In the genomic region with DNA sequence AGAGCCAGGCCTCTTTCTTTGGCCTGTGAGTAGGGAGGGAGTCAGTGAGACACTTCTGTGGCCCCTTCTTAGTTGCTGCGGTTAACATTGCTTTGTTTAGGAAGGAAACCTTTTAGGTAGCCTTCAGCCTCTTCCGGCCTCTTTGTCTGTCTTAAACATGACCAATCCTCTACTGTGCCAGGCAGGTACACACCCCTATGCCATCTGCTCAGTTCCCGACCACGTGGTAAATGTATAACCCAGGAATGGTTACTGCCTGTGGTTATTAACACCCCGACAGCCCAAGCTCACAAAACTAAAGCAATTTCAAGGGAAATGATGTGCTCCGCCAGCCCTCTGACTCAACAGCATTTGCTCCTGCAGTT, we compare ENCODE assay signal across 8 mouse cellular contexts. TPM values are rescaled to one million over a fixed set of nuclear protein-coding genes. Genes with fewer than 3 reads are reported as not detected.
DNase-seq lines count a peak whose midpoint lies in the region; ATAC-seq and TF ChIP-seq lines count a peak whose summit lies in the region.

No protein-coding gene starts in this region.

- no peaks in the 10 kb centered on the region for H3K36me3 ChIP-seq in spleen, adult 2 months (ENCODE audit: control insufficient read depth, insufficient read depth, low read length)
- no peaks in the 10 kb centered on the region for H3K36me3 ChIP-seq in forebrain, embryonic 12.5 days (replicated peaks)
- no peaks in the 10 kb centered on the region for H3K36me3 ChIP-seq in macrophage (ENCODE audit: inconsistent target)
- H3K36me3 ChIP-seq in stomach, embryonic 14.5 days (ENCODE audit: control insufficient read depth, insufficient read depth, low read length): no peaks in the 10 kb centered on the region

- peak overlapping the region; percentile 85 for H3K4me3 ChIP-seq in spleen, adult 2 months (ENCODE audit: extremely low read depth, insufficient read depth, insufficient read length)
- peak overlapping the region; percentile 52 for H3K4me3 ChIP-seq in forebrain, embryonic 12.5 days (replicated peaks)
- H3K4me3 ChIP-seq in macrophage (ENCODE audit: inconsistent target): peak overlapping the region; percentile 66
- H3K4me3 ChIP-seq in stomach, embryonic 14.5 days (ENCODE audit: low read depth, low read length): peak overlapping the region; percentile 53

- no peak for TF ChIP-seq CTCF in spleen, adult 2 months (IDR thresholded peaks at IDR 0.05; ENCODE audit: extremely low read depth, insufficient read depth, insufficient read length, insufficient replicate concordance)
- TF ChIP-seq CTCF in brain, embryonic 14.5 days (IDR thresholded peaks at IDR 0.05; ENCODE audit: borderline replicate concordance, extremely low read depth, insufficient read depth, insufficient read length): no peak

- H3K27ac ChIP-seq in spleen, adult 2 months (ENCODE audit: insufficient read depth, low read length): peak overlapping the region; percentile 72
- H3K27ac ChIP-seq in forebrain, embryonic 12.5 days: peak overlapping the region; percentile 56; the same call in 1 of the 2 replicates
- H3K27ac ChIP-seq in macrophage: peak overlapping the region; percentile 63
- H3K27ac ChIP-seq in stomach, embryonic 14.5 days (ENCODE audit: low read length): peak overlapping the region; percentile 58; the same call in 1 of the 2 replicates

- H3K4me1 ChIP-seq in spleen, adult 2 months (ENCODE audit: control insufficient read depth, insufficient read depth, insufficient read length): peaks cover under 1% of the 10 kb centered on the region; the same call in 1 of the 2 replicates
- no peaks in the 10 kb centered on the region for H3K4me1 ChIP-seq in forebrain, embryonic 12.5 days
- no peaks in the 10 kb centered on the region for H3K4me1 ChIP-seq in stomach, embryonic 14.5 days (ENCODE audit: control insufficient read depth, insufficient read depth, low read length)

- no peak for TF ChIP-seq POLR2A in spleen, adult 2 months (IDR thresholded peaks at IDR 0.05; ENCODE audit: low read depth, low read length)
- TF ChIP-seq POLR2A in brain, embryonic 14.5 days (IDR thresholded peaks at IDR 0.05; ENCODE audit: borderline replicate concordance, extremely low read depth, insufficient read depth, insufficient read length, poor library complexity, severe bottlenecking): no peak

- H3K9me3 ChIP-seq in forebrain, embryonic 12.5 days: no peaks in the 10 kb centered on the region
- no peaks in the 10 kb centered on the region for H3K9me3 ChIP-seq in stomach, embryonic 14.5 days (ENCODE audit: control insufficient read depth, low read depth, low read length)

- ATAC-seq in forebrain, embryonic 12.5 days (ENCODE audit: low FRiP score): peak; percentile 76; the same call in 1 of the 2 replicates
- peak; percentile 79; the same call in 1 of the 2 replicates for ATAC-seq in stomach, embryonic 14.5 days (ENCODE audit: insufficient number of reproducible peaks, insufficient read depth, low FRiP score, low read depth)

- H3K79me2 ChIP-seq in macrophage (ENCODE audit: inconsistent target): peaks cover 42% of the 10 kb centered on the region

- no peaks in the 10 kb centered on the region for H3K27me3 ChIP-seq in spleen, adult 2 months (ENCODE audit: control insufficient read depth, insufficient read depth, low read length)
- peaks cover 30% of the 10 kb centered on the region for H3K27me3 ChIP-seq in forebrain, embryonic 12.5 days
- H3K27me3 ChIP-seq in stomach, embryonic 14.5 days (ENCODE audit: control insufficient read depth, insufficient read depth, low read length): no peaks in the 10 kb centered on the region

- 28% methylated on average over 6 of the region's 6 CpGs for WGBS in spleen, adult 2 months
- WGBS in forebrain, embryonic 12.5 days: 29% methylated on average over 6 of the region's 6 CpGs
- WGBS in macrophage (ENCODE audit: missing documents): 42% methylated on average over 5 of the region's 6 CpGs
- 26% methylated on average over 6 of the region's 6 CpGs for WGBS in stomach, embryonic 14.5 days

- DNase-seq in spleen, adult 2 months (ENCODE audit: low read depth in 1 of 2, low spot score in 2 of 2): no peak
- DNase-seq in spleen, adult 12 weeks (ENCODE audit: low spot score): no peak
- peak; percentile 62 for DNase-seq in brain, embryonic 14.5 days (ENCODE audit: low read depth)
- peak; percentile 35 for DNase-seq in kidney, adult 9 months
- DNase-seq in spleen, postnatal 14 days (ENCODE audit: low spot score in 2 of 2): no peak

- peak overlapping the region; percentile 54 for H3K4me2 ChIP-seq in forebrain, embryonic 12.5 days
- H3K4me2 ChIP-seq in stomach, embryonic 14.5 days (replicated peaks; ENCODE audit: low read depth, low read length): peak overlapping the region; percentile 43

- peak overlapping the region; percentile 53 for H3K9ac ChIP-seq in forebrain, embryonic 12.5 days
- 0 out of 2 replicates have a peak overlapping the region, but pooled peaks have one; percentile 42 for H3K9ac ChIP-seq in stomach, embryonic 14.5 days (replicated peaks; ENCODE audit: low read depth, low read length)

RNA-seq across cellular contexts. Expression of gene Uprt, which starts 0.8 kb away (rescaled TPM):
- polyA plus RNA-seq in spleen, adult 2 months (2012; rRNA removed): 2.7 and 3.0 TPM in 2 replicates
- polyA plus RNA-seq in brain, embryonic 14.5 days (2012; rRNA removed): 4.1 and 5.4 TPM in 2 replicates
- polyA plus RNA-seq in forebrain, embryonic 12.5 days (2016; fragmentation: Nextera tagmentation; extraction: Ambion mirVana): 1.5 and 1.9 TPM in 2 replicates
- 10 to 100 TPM in 14 of 26 experiments, 1 to 10 TPM in 12; 3.1 to 21.7 (median 10.6) TPM for total RNA-seq in macrophage (2018; cell fraction: chromatin; rRNA removed)
- 10 to 100 TPM; 17.0 to 28.4 (median 23.4) TPM for total RNA-seq in macrophage (2018; cell fraction: cytosol; rRNA removed)
- 10 to 100 TPM in 23 of 26 experiments, 1 to 10 TPM in 3; 7.6 to 42.8 (median 18.4) TPM for total RNA-seq in macrophage (2018; cell fraction: nucleus; rRNA removed)
- 7.0 to 17.1 TPM (median 12.5 TPM) in 3 replicates for polyA plus RNA-seq in macrophage (2018)
- 2.9 and 3.4 TPM in 2 replicates for polyA plus RNA-seq in stomach, embryonic 14.5 days (2014; fragmentation: Nextera tagmentation; extraction: Ambion mirVana)

Comparison
In these comparisons a context has a peak if more than half of its experiments do, and no peak if none do; other contexts are left out.
1. DNase-seq: peak in brain, embryonic 14.5 days (single experiment) and kidney, adult 9 months (single experiment); none in spleen, adult 2 months (0 of 2), spleen, adult 12 weeks (single experiment) and spleen, postnatal 14 days (0 of 2).
2. Peak in every context shown above with its lines, with median percentiles within 50 percentile points of each other: H3K27ac ChIP-seq and H3K4me3 ChIP-seq.